In genomic region chr13:41828296-41828754, GRCm38 (mm10) we compare ENCODE assay signal across 16 mouse cellular contexts. TPM values are rescaled to one million over a fixed set of nuclear protein-coding genes. Genes with fewer than 3 reads are reported as not detected.
DNase-seq lines count a peak whose midpoint lies in the region.
"Had no signal": no experiment of that assay in that cellular context is flagged by ENCODE, and none has a peak within 500 bp of the region (broad histone marks: within the 10 kb centered on the region; RNA-seq: fewer than 3 reads in every experiment).

No protein-coding gene starts in this region.

- 84% methylated on average over 8 of the region's 8 CpGs for WGBS in heart, embryonic 10.5 days

- peaks cover 6% of the 10 kb centered on the region; the same call in 1 of the 2 replicates for H3K4me1 ChIP-seq in brown adipose tissue, adult 24 weeks (ENCODE audit: control insufficient read depth, insufficient read depth, insufficient read length, low read length)
- H3K4me1 ChIP-seq in heart, embryonic 10.5 days, result peaks cover 11% of the 10 kb centered on the region
- H3K4me1 ChIP-seq: liver, embryonic 13.5 days; midbrain, embryonic 15.5 days had no signal

- H3K27me3 ChIP-seq in heart, embryonic 10.5 days (ENCODE audit: insufficient read depth, poor library complexity, severe bottlenecking), result no peaks in the 10 kb centered on the region
- H3K27me3 ChIP-seq: liver, embryonic 13.5 days; midbrain, embryonic 15.5 days had no signal

- H3K4me3 ChIP-seq in brown adipose tissue, adult 24 weeks (ENCODE audit: insufficient read depth, low read depth, low read length), result peak overlapping the region; percentile 19
- H3K4me3 ChIP-seq in heart, embryonic 10.5 days, result no peak overlapping the region
- H3K4me3 ChIP-seq: liver, embryonic 13.5 days; midbrain, embryonic 15.5 days had no signal

- no peaks in the 10 kb centered on the region for H3K9me3 ChIP-seq in heart, embryonic 10.5 days
- H3K9me3 ChIP-seq: liver, embryonic 13.5 days; midbrain, embryonic 15.5 days had no signal

- H3K27ac ChIP-seq in brown adipose tissue, adult 24 weeks (replicated peaks; ENCODE audit: low read depth, low read length), result peak overlapping the region; percentile 97
- no peak overlapping the region for H3K27ac ChIP-seq in heart, embryonic 10.5 days
- H3K27ac ChIP-seq: liver, embryonic 13.5 days; midbrain, embryonic 15.5 days had no signal

- DNase-seq in heart, adult 11 months, result peak; percentile 65
- DNase-seq in heart, adult 9 months (ENCODE audit: low spot score in 2 of 2), result no peak
- DNase-seq in kidney, postnatal 14 days, result peak; percentile 72
- DNase-seq in lung, postnatal 4 days, result peak; percentile 28 to 47
- DNase-seq in heart, embryonic 10.5 days (ENCODE audit: low spot score), result no peak
- no peak for DNase-seq in urinary bladder, postnatal 10 days (ENCODE audit: low spot score)
- no peak for DNase-seq in layer of hippocampus, adult 8-10 months (ENCODE audit: low spot score in 2 of 2)
- DNase-seq: B cell, adult 2 months; cerebellum, adult 18-20 months; layer of hippocampus, postnatal 36 days; liver, embryonic 13.5 days; thymus, adult 18-20 months had no signal

- no peaks in the 10 kb centered on the region for H3K36me3 ChIP-seq in heart, embryonic 10.5 days
- H3K36me3 ChIP-seq: liver, embryonic 13.5 days; midbrain, embryonic 15.5 days had no signal

RNA-seq across cellular contexts. Expression of gene Adtrp, which starts 19.2 kb away (rescaled TPM):
- 103 and 115 TPM in 2 replicates for polyA plus RNA-seq in brown adipose tissue, adult 24 weeks (2012; ENCODE audit: insufficient read depth, insufficient read length, missing spikeins)
- 0.17 and 0.60 TPM in 2 replicates for polyA plus RNA-seq in heart, embryonic 10.5 days (2016; fragmentation: Nextera tagmentation; extraction: Ambion mirVana)
- under 1 TPM in 2 of 4 experiments, not detected in 2; 0.82 to 0.87 TPM for total RNA-seq in layer of hippocampus, adult 8-10 months (2022)
- total RNA-seq: MEL had no signal
- polyA plus RNA-seq: hindbrain, embryonic 11.5 days; liver, embryonic 13.5 days; midbrain, embryonic 15.5 days had no signal

Comparison
In these comparisons a context has a peak if more than half of its experiments do, and no peak if none do; other contexts are left out.
1. DNase-seq: peak in heart, adult 11 months (single experiment), kidney, postnatal 14 days (single experiment) and lung, postnatal 4 days (2 of 2); none in heart, adult 9 months (0 of 2), heart, embryonic 10.5 days (single experiment), urinary bladder, postnatal 10 days (single experiment) and layer of hippocampus, adult 8-10 months (0 of 2).
2. RNA of gene Adtrp, which starts 19.2 kb away (polyA plus RNA-seq): 103 to 115 TPM in brown adipose tissue, adult 24 weeks; 0.17 to 0.60 TPM in heart, embryonic 10.5 days; every median in the first group is over 10 times any median in the second.